Mouse (Mus musculus): ENCODE results near the gene Gm853. TPM values are rescaled to one million over a fixed set of nuclear protein-coding genes. Genes with fewer than 3 reads are reported as not detected.

The Gm853 gene
- polyA plus RNA-seq (2012; rRNA removed) = 0.10 TPM in 1 of 2 replicates, not detected in the other

DNA sequence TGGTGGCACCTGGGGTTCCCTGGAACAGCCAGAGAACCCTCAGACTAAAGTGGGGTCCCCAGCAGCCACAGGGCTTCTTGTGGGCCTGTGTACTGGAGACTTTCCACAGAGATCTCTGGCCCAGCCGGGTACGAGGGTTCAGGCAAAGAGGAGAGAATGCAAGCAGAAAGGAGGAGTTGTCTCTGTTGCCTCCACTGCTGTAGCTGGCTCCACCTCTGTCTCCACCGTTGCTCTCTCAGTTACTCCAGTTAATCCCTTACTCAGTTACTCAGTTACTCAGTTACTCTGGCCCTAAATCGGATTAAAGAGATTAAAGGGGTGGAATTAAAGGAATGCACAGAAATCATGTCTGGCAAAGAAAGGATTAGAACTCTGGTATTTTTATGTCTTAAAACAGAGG lies at the start of gene Gm853:
Gm853 (minus strand) TSS at position 223 of the 400 bp plus-strand sequence.

DNA sequence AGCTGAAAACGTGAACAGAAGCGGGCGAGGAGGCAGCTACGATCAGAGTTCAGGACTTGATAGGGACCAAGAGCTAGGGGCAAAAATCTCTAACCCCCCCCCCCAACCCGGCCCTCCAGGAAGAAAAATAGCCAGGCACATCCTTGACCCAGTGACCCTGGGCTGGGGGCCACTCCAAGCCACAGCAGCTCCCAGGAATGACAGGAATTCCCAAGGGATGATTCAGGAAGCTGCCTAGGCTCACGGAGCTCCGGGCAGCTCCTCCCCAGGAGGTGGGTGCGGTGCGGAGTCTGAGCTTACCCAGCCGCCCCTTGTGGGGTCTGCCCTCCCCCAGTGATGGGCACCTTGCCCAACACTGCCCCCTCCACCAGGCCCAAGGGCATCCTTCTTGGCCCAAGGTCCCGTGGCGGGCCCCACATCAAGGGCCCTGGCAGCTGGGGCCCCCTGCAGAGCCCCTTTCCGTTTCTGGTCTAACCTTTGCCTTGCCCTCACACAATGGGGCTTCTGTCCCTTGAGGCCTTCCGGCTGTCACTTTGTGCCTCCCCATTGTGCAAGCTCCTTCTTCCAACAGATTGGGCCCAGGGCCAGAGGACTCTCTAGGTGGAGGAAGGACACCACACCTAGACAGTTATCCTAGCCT lies 47.0 kb downstream of the Gm853 start, which contains the start of gene Tinagl1:
Tinagl1 (minus strand) TSS at position 51 of the 640 bp plus-strand sequence.

Other genes starting within 250 kb of the Gm853 start
- gene Adgrb2, start 237.5 kb downstream of the Gm853 start, polyA plus RNA-seq (2012; rRNA removed) = 31.3 and 32.2 TPM in 2 replicates
- gene Col16a1, start 174.6 kb downstream of the Gm853 start, polyA plus RNA-seq (2012; rRNA removed) = 22.9 and 26.3 TPM in 2 replicates
- gene Pef1, start 119.8 kb downstream of the Gm853 start, polyA plus RNA-seq (2012; rRNA removed) = 32.7 and 50.3 TPM in 2 replicates
- 0.58 and 0.65 TPM in 2 replicates for gene Hcrtr1, start 83.0 kb downstream of the Gm853 start, polyA plus RNA-seq (2012; rRNA removed)
- 7.9 and 9.3 TPM in 2 replicates for gene Tinagl1, start 47.3 kb downstream of the Gm853 start, polyA plus RNA-seq (2012; rRNA removed)
- 30.9 and 69.1 TPM in 2 replicates for gene Serinc2, start 56.8 kb upstream of the Gm853 start, polyA plus RNA-seq (2012; rRNA removed)
- 13.1 and 28.9 TPM in 2 replicates for gene Fabp3, start 86.2 kb upstream of the Gm853 start, polyA plus RNA-seq (2012; rRNA removed)
- gene Gm10570, start 86.3 kb upstream of the Gm853 start, polyA plus RNA-seq (2012; rRNA removed) = 0.12 TPM in 1 of 2 replicates, not detected in the other
- 43.6 and 46.5 TPM in 2 replicates for gene Zcchc17, start 137.5 kb upstream of the Gm853 start, polyA plus RNA-seq (2012; rRNA removed)
- gene Snrnp40, start 137.7 kb upstream of the Gm853 start, polyA plus RNA-seq (2012; rRNA removed) = 132 TPM in 2 replicates

All from central nervous system, embryonic 11.5 days (tissue).